Mouse (Mus musculus): ENCODE data around the gene Matn4. TPM values are rescaled to one million over a fixed set of nuclear protein-coding genes. Genes with fewer than 3 reads are reported as not detected.

The Matn4 gene
- polyA plus RNA-seq, 1 experiment from 2014 or later, result 1.9 TPM

DNA sequence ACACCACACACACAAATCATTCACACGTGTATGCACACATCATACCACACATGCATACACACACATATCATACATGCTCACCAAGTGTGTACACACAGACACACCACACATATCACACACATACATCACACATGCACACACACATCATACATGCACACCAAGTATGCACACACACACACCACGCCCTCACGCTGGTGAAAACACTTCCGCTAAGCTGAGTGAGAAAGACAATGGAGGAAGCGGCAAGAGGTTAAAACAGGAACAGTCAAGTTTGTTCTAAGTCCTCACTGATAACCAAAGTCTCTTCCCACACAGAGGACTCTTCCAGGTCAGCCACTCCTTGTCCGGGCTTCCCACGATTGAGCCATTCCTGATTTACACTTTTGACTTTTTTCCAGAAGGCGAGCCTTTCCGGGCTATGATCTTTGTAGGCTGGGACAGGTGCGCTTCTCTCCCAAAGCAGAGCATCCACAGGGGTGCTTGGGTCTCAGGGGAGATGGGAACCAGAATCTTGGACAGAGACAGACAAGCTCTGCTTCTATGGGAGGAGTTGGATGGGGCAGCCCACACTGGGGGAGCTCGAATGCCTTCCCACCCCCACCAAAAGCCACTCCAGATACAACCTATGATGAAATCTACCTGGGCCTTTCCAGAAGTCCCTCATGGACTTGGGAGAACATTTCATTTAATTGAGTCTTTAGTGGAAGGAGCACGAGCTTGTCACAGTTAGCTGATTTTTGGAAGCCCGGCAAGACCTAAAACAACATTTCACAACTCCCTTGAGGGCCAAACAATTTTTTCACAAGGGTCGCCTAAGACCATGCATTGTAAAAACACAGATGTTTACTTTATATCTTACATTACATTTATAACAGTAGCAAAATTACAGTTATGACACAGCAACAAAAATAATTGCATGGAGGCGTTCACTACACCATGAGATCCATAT, 27.2 kb downstream of the Matn4 start:
- ATAC-seq (replicated peaks; ENCODE audit: low FRiP score, low TSS enrichment, low read depth) (no peak), DNase-seq (ENCODE audit: low spot score) (no peak)
- Histone ChIP-seq H3K9ac (ENCODE audit: low read length) (no peak overlapping the region), H3K4me3 (ENCODE audit: low read depth, low read length) (no peak overlapping the region), H3K4me1 (replicated peaks; ENCODE audit: control insufficient read depth, insufficient read depth, low read length) (no peaks in the 10 kb centered on the region), H3K4me2 (ENCODE audit: low read length) (no peak overlapping the region), H3K27ac (ENCODE audit: low read depth) (no peak overlapping the region), H3K27me3 (replicated peaks; ENCODE audit: control insufficient read depth, insufficient read depth, low read length) (no peaks in the 10 kb centered on the region), H3K9me3 (ENCODE audit: control insufficient read depth, low read length) (no peaks in the 10 kb centered on the region), H3K36me3 (ENCODE audit: control insufficient read depth, insufficient read depth, low read length) (no peaks in the 10 kb centered on the region)
- WGBS, result 88% methylated on average over 15 of the region's 15 CpGs

DNA sequence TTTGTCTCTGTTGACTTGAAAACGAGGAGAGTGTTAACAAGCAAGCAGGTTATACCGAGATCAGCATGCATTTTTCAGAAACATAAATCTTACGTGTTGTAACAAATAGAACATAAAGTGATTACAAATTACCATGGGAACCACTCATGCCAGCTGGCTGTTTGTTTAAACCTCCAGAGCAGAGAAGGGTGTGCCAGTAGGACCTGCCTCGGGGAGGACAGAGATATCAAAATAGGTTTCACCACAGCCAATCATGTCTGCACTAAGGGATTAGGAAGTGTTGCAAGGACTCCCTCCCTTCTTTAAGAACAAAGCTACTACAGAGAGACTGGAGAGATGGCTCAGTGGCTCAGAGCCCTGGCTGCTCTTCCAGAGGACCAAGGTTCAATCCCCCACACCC, 31.8 kb downstream of the Matn4 start:
- Histone ChIP-seq H3K9ac (ENCODE audit: low read length) (no peak overlapping the region), H3K4me2 (ENCODE audit: low read length) (no peak overlapping the region), H3K27me3 (replicated peaks; ENCODE audit: control insufficient read depth, insufficient read depth, low read length) (no peaks in the 10 kb centered on the region), H3K27ac (ENCODE audit: low read depth) (no peak overlapping the region), H3K9me3 (ENCODE audit: control insufficient read depth, low read length) (no peaks in the 10 kb centered on the region), H3K4me3 (ENCODE audit: low read depth, low read length) (no peak overlapping the region), H3K36me3 (ENCODE audit: control insufficient read depth, insufficient read depth, low read length) (no peaks in the 10 kb centered on the region), H3K4me1 (replicated peaks; ENCODE audit: control insufficient read depth, insufficient read depth, low read length) (no peaks in the 10 kb centered on the region)
- ATAC-seq (replicated peaks; ENCODE audit: low FRiP score, low TSS enrichment, low read depth), result no peak
- WGBS, result 29% methylated on average over 4 of the region's 4 CpGs
- DNase-seq (ENCODE audit: low spot score), result no peak

DNA sequence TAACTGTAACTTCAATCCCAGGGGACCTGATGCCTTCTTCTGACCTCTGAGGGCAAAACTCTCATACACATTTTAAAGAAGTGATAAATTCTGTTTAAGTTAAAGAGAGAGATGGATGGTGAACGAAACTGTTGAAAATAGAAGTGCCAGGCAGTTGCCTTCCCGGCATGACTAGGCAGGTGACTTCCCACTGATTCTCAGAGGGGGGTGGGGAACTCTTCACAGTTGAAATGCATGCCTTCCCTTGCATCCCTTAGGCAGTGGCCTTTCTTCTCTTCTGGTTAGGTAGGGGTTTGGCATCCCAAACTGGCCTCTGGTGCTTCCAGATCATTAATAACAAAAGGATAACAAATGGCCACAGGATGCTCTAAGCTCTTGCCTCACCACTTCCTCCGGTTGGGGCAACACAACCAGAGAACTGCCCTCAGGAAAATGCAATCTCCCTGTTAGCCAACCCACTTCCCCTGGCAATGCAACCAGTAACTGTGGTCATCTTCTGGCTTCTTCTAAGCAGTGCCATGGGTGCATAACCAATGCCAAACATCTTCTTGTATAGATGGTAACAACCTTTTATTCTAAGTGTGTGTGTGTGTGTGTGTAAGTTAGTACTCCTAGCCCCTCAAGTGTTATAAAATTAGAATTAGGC, 32.4 kb downstream of the Matn4 start:
- no peak overlapping the region for H3K4me3 ChIP-seq (ENCODE audit: low read depth, low read length)

DNA sequence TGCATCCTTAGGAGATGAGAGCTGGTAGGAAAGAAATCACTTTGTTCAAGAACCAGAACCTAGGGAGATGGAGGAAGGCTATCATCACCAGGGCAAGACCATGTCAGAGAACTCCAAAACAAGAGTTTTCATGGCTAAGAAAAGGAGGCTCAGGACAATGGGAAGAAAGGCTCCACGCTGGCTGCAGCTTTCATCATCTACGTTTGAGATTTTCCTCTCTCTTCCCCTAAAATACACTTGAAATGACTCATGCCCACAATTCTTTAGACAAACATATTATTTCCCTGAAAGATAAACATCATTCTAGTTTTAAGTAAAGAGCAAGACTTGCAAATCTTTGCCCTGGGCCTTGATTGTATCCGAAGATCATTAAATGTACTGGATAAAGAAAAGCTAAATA, 33.6 kb downstream of the Matn4 start:
- H3K9ac ChIP-seq (ENCODE audit: low read length), result no peak overlapping the region
- H3K4me1 ChIP-seq (replicated peaks; ENCODE audit: control insufficient read depth, insufficient read depth, low read length), result no peaks in the 10 kb centered on the region
- no peak overlapping the region for H3K4me2 ChIP-seq (ENCODE audit: low read length)
- 78% methylated on average over 3 of the region's 3 CpGs for WGBS
- H3K36me3 ChIP-seq (ENCODE audit: control insufficient read depth, insufficient read depth, low read length), result no peaks in the 10 kb centered on the region
- no peak overlapping the region for H3K27ac ChIP-seq (ENCODE audit: low read depth)
- H3K4me3 ChIP-seq (ENCODE audit: low read depth, low read length), result no peak overlapping the region
- no peaks in the 10 kb centered on the region for H3K9me3 ChIP-seq (ENCODE audit: control insufficient read depth, low read length)
- ATAC-seq (replicated peaks; ENCODE audit: low FRiP score, low TSS enrichment, low read depth), result no peak
- no peak for DNase-seq (ENCODE audit: low spot score)
- H3K27me3 ChIP-seq (replicated peaks; ENCODE audit: control insufficient read depth, insufficient read depth, low read length), result no peaks in the 10 kb centered on the region

More for the DNA sequence above, 32.4 kb downstream of the Matn4 start:
- Histone ChIP-seq H3K27me3 (replicated peaks; ENCODE audit: control insufficient read depth, insufficient read depth, low read length) (no peaks in the 10 kb centered on the region), H3K4me2 (ENCODE audit: low read length) (no peak overlapping the region), H3K9ac (ENCODE audit: low read length) (no peak overlapping the region), H3K4me1 (replicated peaks; ENCODE audit: control insufficient read depth, insufficient read depth, low read length) (no peaks in the 10 kb centered on the region), H3K27ac (ENCODE audit: low read depth) (no peak overlapping the region), H3K9me3 (ENCODE audit: control insufficient read depth, low read length) (no peaks in the 10 kb centered on the region), H3K36me3 (ENCODE audit: control insufficient read depth, insufficient read depth, low read length) (no peaks in the 10 kb centered on the region)
- ATAC-seq (replicated peaks; ENCODE audit: low FRiP score, low TSS enrichment, low read depth), result no peak
- DNase-seq (ENCODE audit: low spot score), result no peak
- 15% methylated on average over 3 of the region's 3 CpGs for WGBS

DNA sequence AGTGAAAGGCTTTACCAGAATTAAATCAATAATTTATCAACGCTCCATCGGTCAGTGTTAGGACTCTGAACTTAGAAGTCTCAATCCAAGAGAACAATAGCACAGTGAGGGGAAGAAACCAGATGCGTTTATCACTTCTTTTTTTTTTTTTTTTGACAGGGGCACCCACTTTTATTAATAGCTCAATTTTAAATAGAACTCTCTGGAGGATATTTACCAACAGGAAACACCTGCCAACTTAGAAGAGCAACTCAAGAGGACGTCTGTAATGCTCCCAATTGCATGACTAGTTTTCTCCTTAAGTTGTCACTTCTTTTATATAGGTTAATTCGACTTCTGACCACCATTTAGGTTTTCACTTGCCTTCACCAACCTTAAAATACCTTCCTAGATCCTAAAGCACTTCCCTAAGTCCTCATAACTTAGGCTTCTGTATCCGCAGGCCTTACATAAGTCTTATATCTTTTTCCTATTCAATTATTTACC, 36.3 kb downstream of the Matn4 start:
- Histone ChIP-seq H3K27me3 (replicated peaks; ENCODE audit: control insufficient read depth, insufficient read depth, low read length) (no peaks in the 10 kb centered on the region), H3K9me3 (ENCODE audit: control insufficient read depth, low read length) (no peaks in the 10 kb centered on the region), H3K9ac (ENCODE audit: low read length) (no peak overlapping the region), H3K36me3 (ENCODE audit: control insufficient read depth, insufficient read depth, low read length) (no peaks in the 10 kb centered on the region), H3K4me3 (ENCODE audit: low read depth, low read length) (no peak overlapping the region), H3K4me1 (replicated peaks; ENCODE audit: control insufficient read depth, insufficient read depth, low read length) (no peaks in the 10 kb centered on the region), H3K4me2 (ENCODE audit: low read length) (no peak overlapping the region), H3K27ac (ENCODE audit: low read depth) (no peak overlapping the region)
- ATAC-seq (replicated peaks; ENCODE audit: low FRiP score, low TSS enrichment, low read depth) (no peak), DNase-seq (ENCODE audit: low spot score) (no peak)
- WGBS, result 80% methylated on average over 6 of the region's 6 CpGs

DNA sequence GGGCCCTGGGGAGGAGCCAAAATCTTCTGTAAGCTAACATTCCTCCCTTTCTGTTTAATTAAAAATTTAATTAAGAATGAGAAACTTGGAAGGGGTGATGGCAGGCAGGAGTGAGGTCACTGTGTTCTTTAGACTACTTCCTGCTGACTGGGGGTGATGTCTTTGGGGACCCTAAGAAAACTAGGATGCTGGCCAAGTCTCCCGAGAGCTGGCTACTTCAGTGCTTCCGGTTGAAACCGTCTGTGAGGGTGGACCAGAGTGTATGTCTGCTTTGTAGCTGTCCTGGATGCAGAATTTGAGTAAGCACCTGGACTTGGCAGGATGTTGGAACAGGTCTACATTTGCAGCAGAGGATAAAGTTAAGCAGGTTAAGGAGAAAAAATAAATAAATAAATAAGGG, 38.0 kb downstream of the Matn4 start:
- ATAC-seq (replicated peaks; ENCODE audit: low FRiP score, low TSS enrichment, low read depth), result no peak
- Histone ChIP-seq H3K4me2 (ENCODE audit: low read length) (no peak overlapping the region), H3K36me3 (ENCODE audit: control insufficient read depth, insufficient read depth, low read length) (no peaks in the 10 kb centered on the region), H3K27me3 (replicated peaks; ENCODE audit: control insufficient read depth, insufficient read depth, low read length) (no peaks in the 10 kb centered on the region), H3K27ac (ENCODE audit: low read depth) (no peak overlapping the region), H3K4me3 (ENCODE audit: low read depth, low read length) (no peak overlapping the region), H3K9me3 (ENCODE audit: control insufficient read depth, low read length) (no peaks in the 10 kb centered on the region), H3K4me1 (replicated peaks; ENCODE audit: control insufficient read depth, insufficient read depth, low read length) (no peaks in the 10 kb centered on the region), H3K9ac (ENCODE audit: low read length) (no peak overlapping the region)
- no peak for DNase-seq (ENCODE audit: low spot score)
- WGBS, result 66% methylated on average over 3 of the region's 3 CpGs

DNA sequence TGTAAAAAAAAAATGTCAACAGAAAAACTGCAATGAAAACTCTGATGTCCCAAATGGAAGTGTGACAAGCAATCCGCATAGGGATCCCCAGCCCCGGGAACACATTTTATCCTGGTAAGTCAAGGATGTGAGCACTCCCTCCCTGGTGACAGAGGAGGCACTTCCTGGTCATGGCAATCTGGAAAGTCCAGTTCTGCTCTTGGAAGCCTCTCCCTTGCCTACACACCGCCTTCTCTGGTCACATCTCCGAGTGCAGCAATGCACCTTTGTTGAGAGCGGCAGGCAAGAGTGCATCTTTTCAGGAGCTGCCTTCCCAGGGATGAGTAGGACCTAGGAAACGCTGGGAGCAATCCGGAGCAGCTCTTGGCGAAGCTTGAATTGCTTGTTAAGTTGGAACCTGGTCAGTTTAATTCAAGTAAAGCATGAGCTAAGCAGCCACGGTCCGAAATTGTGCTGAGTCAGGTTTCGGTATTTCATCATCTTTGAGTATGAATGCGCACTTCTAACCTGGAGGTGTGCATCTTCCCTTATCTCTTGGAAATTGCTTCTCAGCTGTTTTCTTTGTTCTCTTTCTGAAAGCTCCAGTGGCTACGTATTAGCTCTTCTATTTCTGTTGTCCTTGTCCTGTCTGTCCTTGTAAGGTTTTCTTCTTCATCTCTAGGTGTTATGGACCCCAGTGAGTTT, 43.8 kb downstream of the Matn4 start:
- Histone ChIP-seq H3K4me3 (ENCODE audit: low read depth, low read length) (no peak overlapping the region), H3K36me3 (ENCODE audit: control insufficient read depth, insufficient read depth, low read length) (no peaks in the 10 kb centered on the region), H3K27me3 (replicated peaks; ENCODE audit: control insufficient read depth, insufficient read depth, low read length) (0 out of 2 replicates have a peak, but pooled peaks cover 3% of the 10 kb centered on the region), H3K4me2 (ENCODE audit: low read length) (no peak overlapping the region), H3K9ac (ENCODE audit: low read length) (no peak overlapping the region), H3K27ac (ENCODE audit: low read depth) (no peak overlapping the region), H3K9me3 (ENCODE audit: control insufficient read depth, low read length) (no peaks in the 10 kb centered on the region), H3K4me1 (replicated peaks; ENCODE audit: control insufficient read depth, insufficient read depth, low read length) (no peaks in the 10 kb centered on the region)
- DNase-seq (ENCODE audit: low spot score) (no peak), ATAC-seq (replicated peaks; ENCODE audit: low FRiP score, low TSS enrichment, low read depth) (no peak)
- 31% methylated on average over 13 of the region's 13 CpGs for WGBS

DNA sequence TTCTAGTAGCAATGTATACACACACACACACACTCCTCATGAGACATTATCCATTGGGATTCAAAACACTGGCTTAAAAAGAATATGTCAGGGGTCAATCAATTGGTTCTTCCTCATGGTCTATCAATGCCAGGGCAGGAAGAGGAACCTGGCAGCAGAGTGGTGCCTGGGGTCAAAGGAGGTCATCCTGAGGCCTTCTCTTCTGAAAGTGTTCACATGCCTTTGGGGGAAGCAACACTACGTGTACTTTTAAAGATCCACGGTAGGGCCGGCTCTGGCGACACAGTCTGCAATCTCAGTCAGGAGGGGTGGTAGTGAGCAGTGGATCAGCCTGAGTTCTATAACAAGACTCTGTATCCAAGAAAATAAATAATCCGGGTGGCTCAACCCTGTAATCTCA, 45.3 kb downstream of the Matn4 start:
- no peak for ATAC-seq (replicated peaks; ENCODE audit: low FRiP score, low TSS enrichment, low read depth)
- Histone ChIP-seq H3K4me2 (ENCODE audit: low read length) (no peak overlapping the region), H3K36me3 (ENCODE audit: control insufficient read depth, insufficient read depth, low read length) (no peaks in the 10 kb centered on the region), H3K27ac (ENCODE audit: low read depth) (no peak overlapping the region), H3K4me1 (replicated peaks; ENCODE audit: control insufficient read depth, insufficient read depth, low read length) (no peaks in the 10 kb centered on the region), H3K4me3 (ENCODE audit: low read depth, low read length) (no peak overlapping the region), H3K27me3 (replicated peaks; ENCODE audit: control insufficient read depth, insufficient read depth, low read length) (0 out of 2 replicates have a peak, but pooled peaks cover 3% of the 10 kb centered on the region), H3K9ac (ENCODE audit: low read length) (no peak overlapping the region), H3K9me3 (ENCODE audit: control insufficient read depth, low read length) (no peaks in the 10 kb centered on the region)
- 73% methylated on average over 5 of the region's 5 CpGs for WGBS
- DNase-seq (ENCODE audit: low spot score), result no peak

All from intestine, embryonic 14.5 days (tissue).